Mouse (Mus musculus) small intestine, adult 2 months (tissue): ENCODE measurements around the gene Tmem56.

ENCODE experiments used
- CTCF ChIP-seq: fragments of 200-500 bp; IDR thresholded peaks from 2 replicates; pipeline ENCODE4 v1.5.1; 2012; ENCODE audit warnings: low read depth, mild to moderate bottlenecking, control low read depth, inconsistent platforms, low read length, moderate library complexity, mixed read lengths; ENCODE audit not compliant: insufficient replicate concordance, insufficient read length; ENCODE audit errors: extremely low read depth
- POLR2A ChIP-seq: fragments of 200-500 bp; IDR thresholded peaks from 2 replicates; pipeline ENCODE4 v1.6.1; 2012; ENCODE audit warnings: low read depth, mild to moderate bottlenecking, control low read depth, inconsistent platforms, low read length, moderate library complexity

DNA sequence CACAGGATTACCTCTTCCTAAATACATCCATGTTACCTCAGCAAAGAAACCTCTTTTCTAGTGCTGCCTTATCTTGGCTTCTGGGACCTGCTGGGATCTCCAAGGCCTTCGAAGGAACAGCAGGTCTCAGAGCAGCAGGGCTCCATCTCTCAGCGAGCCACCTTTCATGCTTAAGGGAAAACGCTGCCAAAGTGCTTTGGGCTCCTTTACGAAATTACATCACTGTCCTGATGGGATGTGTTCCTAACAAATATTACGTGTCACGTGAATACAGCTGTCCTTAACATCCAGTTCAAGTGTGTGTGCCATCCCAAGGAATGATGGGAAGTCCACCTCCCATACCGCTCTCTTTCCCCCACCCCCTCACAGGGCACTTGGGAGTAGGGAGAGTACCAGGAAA is 22.9 kb downstream of the Tmem56 start:
- TF ChIP-seq POLR2A: no peak
- no peak for TF ChIP-seq CTCF
